Mouse (Mus musculus): Measurements from ENCODE around the gene Kcnh4.

DNA sequence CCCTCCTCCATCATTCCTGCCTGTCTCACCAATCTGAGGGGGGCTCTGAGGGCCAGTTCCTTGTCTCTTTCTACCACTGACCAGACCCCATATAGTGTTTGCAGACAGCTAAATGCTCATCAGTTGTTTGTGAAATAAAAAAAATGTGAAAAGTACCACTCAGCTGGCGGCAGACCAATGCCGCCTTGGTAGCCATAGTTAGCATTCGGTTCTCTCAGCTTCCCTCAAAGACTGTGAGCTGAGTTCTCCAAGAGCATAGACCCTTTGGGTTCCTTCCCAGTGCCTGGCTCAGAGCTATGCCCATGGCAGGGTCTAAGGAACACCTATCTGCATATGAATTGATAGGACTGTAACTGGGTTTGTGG is 5.1 kb downstream of the Kcnh4 start:
- TF ChIP-seq MYOG (IDR thresholded peaks at IDR 0.05; ENCODE audit: control insufficient read depth in 1 of 3, insufficient read depth in 1 of 3, insufficient read length in 2 of 3, low read depth in 2 of 3): no peak
- no peak for TF ChIP-seq POLR2A (IDR thresholded peaks at IDR 0.05; ENCODE audit: insufficient read length, low read depth)
- TF ChIP-seq REST (IDR thresholded peaks at IDR 0.05; ENCODE audit: insufficient read depth, insufficient read length): no peak
- TF ChIP-seq E2F4 (IDR thresholded peaks at IDR 0.05; ENCODE audit: insufficient read depth): no peak
- no peak for TF ChIP-seq MAX (IDR thresholded peaks at IDR 0.05; ENCODE audit: low read depth)
- TF ChIP-seq POLR2AphosphoS2 (IDR thresholded peaks at IDR 0.05; ENCODE audit: insufficient read length, low read depth): no peak
- no peak for TF ChIP-seq CEBPB (IDR thresholded peaks at IDR 0.05; ENCODE audit: insufficient read depth, poor library complexity, severe bottlenecking)

Measured in myocyte (in vitro differentiated cells).